Mouse (Mus musculus) limb, embryonic 11.5 days (tissue): ENCODE data around the gene Glrp1. TPM values are rescaled to one million over a fixed set of nuclear protein-coding genes. Genes with fewer than 3 reads are reported as not detected.

Experiments used
- ATAC-seq: fragments of 200-750 bp; cut with Nextera tagmentation; 2 replicates; pipeline ENCODE4 v1.8.0; 2017; ENCODE audit warnings: low read depth; ENCODE audit not compliant: insufficient number of reproducible peaks, low FRiP score, low TSS enrichment
- DNase-seq: peaks from one replicate; pipeline ENCODE4 v3.0.0-alpha.2; 2015; ENCODE audit warnings: low spot score
- H3K27ac ChIP-seq: fragments of 300-500 bp; sonication (generic); replicated peaks from 2 replicates; pipeline ENCODE4 v1.5.1; 2014; ENCODE audit warnings: low read depth, mild to moderate bottlenecking, low read length
- H3K27me3 ChIP-seq: fragments of 300-500 bp; sonication (generic); 2 replicates; pipeline ENCODE4 v1.6.1; 2014; ENCODE audit warnings: mild to moderate bottlenecking, low read length, mixed read lengths; ENCODE audit not compliant: control insufficient read depth, insufficient read depth
- H3K36me3 ChIP-seq: fragments of 300-500 bp; sonication (generic); 2 replicates; pipeline ENCODE4 v1.6.1; 2014; ENCODE audit warnings: mild to moderate bottlenecking, low read length, moderate library complexity, mixed read lengths; ENCODE audit not compliant: control insufficient read depth, insufficient read depth
- H3K4me1 ChIP-seq: fragments of 300-500 bp; sonication (generic); 2 replicates; pipeline ENCODE4 v1.6.1; 2014; ENCODE audit warnings: low read length, mixed read lengths; ENCODE audit not compliant: control insufficient read depth, insufficient read depth
- H3K4me2 ChIP-seq: fragments of 300-500 bp; sonication (generic); 2 replicates; pipeline ENCODE4 v1.6.1; 2014; ENCODE audit warnings: low read depth, mild to moderate bottlenecking, moderate library complexity; ENCODE audit not compliant: severe bottlenecking
- H3K4me3 ChIP-seq: fragments of 300-500 bp; sonication (generic); 2 replicates; pipeline ENCODE4 v1.5.1; 2014; ENCODE audit warnings: low read depth, low read length
- H3K9ac ChIP-seq: fragments of 300-500 bp; sonication (generic); 2 replicates; pipeline ENCODE4 v1.6.1; 2014; ENCODE audit warnings: mild to moderate bottlenecking, low read length
- H3K9me3 ChIP-seq: fragments of 300-500 bp; sonication (generic); 2 replicates; pipeline ENCODE4 v1.6.1; 2016; ENCODE audit warnings: low read length; ENCODE audit not compliant: control insufficient read depth
- WGBS: fragments of 180-500 bp; shearing (Covaris S2); extraction: QIAGEN DNeasy Blood & Tissue Kit; methylation state at CpG from one replicate; pipeline ENCODE4 v1.1.7; 2014; 5-methylcytosine and 5-hydroxymethylcytosine counted together
- polyA plus RNA-seq: library from polyadenylated mRNA; unstranded; fragments of >200 nt; fragmentation: Nextera tagmentation; extraction: Ambion mirVana; gene quantifications from 2 replicates; pipeline ENCODE4 v1.2.1, GENCODE M21; 2014

Gene Glrp1
- polyA plus RNA-seq, 1 experiment from 2014 or later: not detected

DNA sequence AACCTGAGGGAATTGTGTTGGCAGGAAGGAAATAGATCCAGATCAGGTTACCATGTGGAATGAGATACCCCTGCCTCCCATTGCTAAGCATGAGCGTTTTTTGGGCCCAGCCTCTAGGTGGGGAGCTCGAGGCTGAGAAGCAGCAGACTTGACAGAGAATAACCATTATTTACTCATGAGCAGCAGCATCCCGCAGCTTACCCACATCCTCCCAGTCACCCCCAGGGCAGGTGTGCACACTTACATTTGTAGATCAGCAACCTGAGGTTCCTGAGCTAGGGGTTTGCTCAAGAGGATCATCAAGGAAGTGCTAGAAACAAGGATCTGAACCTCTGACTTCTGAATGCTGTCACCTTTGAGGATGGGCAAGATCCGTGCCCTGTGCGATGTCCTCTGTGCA is 3.5 kb downstream of the Glrp1 start:
- DNase-seq (no peak), ATAC-seq (no peak)
- no peak overlapping the region for H3K4me2 ChIP-seq
- H3K9me3 ChIP-seq: no peaks in the 10 kb centered on the region
- no peak overlapping the region for H3K9ac ChIP-seq
- H3K4me3 ChIP-seq: no peak overlapping the region
- WGBS: 80% methylated on average over 5 of the region's 5 CpGs
- no peak overlapping the region for H3K27ac ChIP-seq
- H3K36me3 ChIP-seq: no peaks in the 10 kb centered on the region
- no peaks in the 10 kb centered on the region for H3K27me3 ChIP-seq
- no peaks in the 10 kb centered on the region for H3K4me1 ChIP-seq

- ATAC-seq (no peak), DNase-seq (no peak)
- H3K9me3 ChIP-seq: no peaks in the 10 kb centered on the region
- H3K27me3 ChIP-seq: no peaks in the 10 kb centered on the region
- no peaks in the 10 kb centered on the region for H3K36me3 ChIP-seq
- no peak overlapping the region for H3K4me2 ChIP-seq
- no peak overlapping the region for H3K4me3 ChIP-seq
- no peak overlapping the region for H3K9ac ChIP-seq
- H3K27ac ChIP-seq: no peak overlapping the region
- 81% methylated on average over 6 of the region's 6 CpGs for WGBS
- H3K4me1 ChIP-seq: no peaks in the 10 kb centered on the region
Observed at GRCm38 (mm10) chr1:88505697-88506096, 4.2 kb downstream of the Glrp1 start.

DNA sequence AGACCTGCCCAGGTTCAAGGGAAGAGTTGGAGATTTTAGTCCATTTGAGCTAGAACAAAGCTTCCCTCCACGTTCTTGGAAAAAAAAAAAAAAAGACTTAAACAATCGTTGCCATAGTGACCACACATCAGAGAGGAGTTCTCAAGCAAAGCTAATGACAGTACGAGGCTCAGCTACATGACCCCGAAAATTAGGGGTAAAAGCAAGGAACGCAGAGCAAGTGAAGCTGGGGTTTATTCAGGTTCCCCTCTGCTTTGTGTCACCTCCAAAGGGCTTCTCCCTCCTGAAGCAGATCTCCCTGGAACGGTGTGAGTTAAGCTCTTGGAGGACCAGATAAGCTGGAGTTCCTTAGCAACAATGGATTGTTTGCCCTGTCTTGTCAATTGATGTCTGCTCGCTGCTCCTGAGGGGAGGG is 5.3 kb downstream of the Glrp1 start:
- H3K27ac ChIP-seq: no peak overlapping the region
- H3K27me3 ChIP-seq: no peaks in the 10 kb centered on the region
- WGBS: 33% methylated on average over 7 of the region's 7 CpGs
- DNase-seq: no peak
- H3K4me3 ChIP-seq: no peak overlapping the region
- H3K9ac ChIP-seq: no peak overlapping the region
- H3K4me1 ChIP-seq: no peaks in the 10 kb centered on the region
- H3K4me2 ChIP-seq: no peak overlapping the region
- no peak for ATAC-seq
- no peaks in the 10 kb centered on the region for H3K36me3 ChIP-seq
- no peaks in the 10 kb centered on the region for H3K9me3 ChIP-seq

DNA sequence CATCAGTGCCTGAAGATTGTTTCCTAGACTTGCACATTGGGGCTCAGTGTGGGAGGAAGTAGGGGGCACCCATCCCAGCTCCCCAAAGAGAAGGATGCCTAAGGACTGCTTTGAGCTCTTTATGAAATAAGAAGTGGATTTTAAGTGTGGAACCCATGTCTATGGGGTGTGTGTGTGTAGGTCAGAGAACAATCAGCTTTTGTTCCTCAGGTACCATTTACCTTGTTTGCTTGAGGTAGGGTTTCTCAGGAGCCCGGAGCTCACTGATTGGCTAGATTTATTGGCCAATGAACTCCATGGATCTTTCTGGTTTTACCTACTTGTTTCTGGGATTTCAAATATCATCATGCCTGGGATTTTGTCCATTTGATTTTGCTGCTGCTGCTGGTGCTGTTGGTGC is 7.0 kb downstream of the Glrp1 start:
- no peaks in the 10 kb centered on the region for H3K27me3 ChIP-seq
- H3K27ac ChIP-seq: no peak overlapping the region
- no peaks in the 10 kb centered on the region for H3K4me1 ChIP-seq
- H3K4me2 ChIP-seq: no peak overlapping the region
- no peak overlapping the region for H3K4me3 ChIP-seq
- no peak overlapping the region for H3K9ac ChIP-seq
- ATAC-seq (no peak), DNase-seq (no peak)
- WGBS: 88% methylated on average over 1 of the region's 1 CpGs
- no peaks in the 10 kb centered on the region for H3K36me3 ChIP-seq
- no peaks in the 10 kb centered on the region for H3K9me3 ChIP-seq

- ATAC-seq: no peak
- no peaks in the 10 kb centered on the region for H3K9me3 ChIP-seq
- no peak for DNase-seq
Observed at GRCm38 (mm10) chr1:88499230-88499737, 10.6 kb downstream of the Glrp1 start.

DNA sequence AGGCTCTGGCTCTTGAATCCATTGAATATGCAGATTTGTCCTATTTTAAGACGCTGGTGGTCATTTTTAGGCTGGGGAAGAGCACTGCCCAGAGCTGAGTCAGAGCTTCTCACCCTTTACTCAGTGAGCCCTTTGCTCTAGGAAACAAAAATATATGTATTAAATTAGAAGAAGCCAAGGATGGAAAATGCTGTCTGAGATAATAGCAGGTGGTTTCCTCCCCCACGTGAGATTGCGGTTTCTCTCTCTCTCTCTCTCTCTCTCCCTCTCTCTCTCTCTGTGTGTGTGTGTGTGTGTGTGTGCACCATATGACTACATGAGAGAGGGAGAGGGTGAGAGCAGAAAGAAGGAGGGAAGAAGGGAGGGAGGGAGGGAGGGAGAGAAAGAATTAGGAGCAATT is 12.5 kb downstream of the Glrp1 start:
- no peaks in the 10 kb centered on the region for H3K4me1 ChIP-seq
- DNase-seq: no peak
- H3K27me3 ChIP-seq: no peaks in the 10 kb centered on the region
- ATAC-seq: no peak
- no peak overlapping the region for H3K9ac ChIP-seq
- 94% methylated on average over 3 of the region's 3 CpGs for WGBS
- no peaks in the 10 kb centered on the region for H3K36me3 ChIP-seq
- no peaks in the 10 kb centered on the region for H3K9me3 ChIP-seq
- no peak overlapping the region for H3K4me2 ChIP-seq
- H3K27ac ChIP-seq: no peak overlapping the region
- no peak overlapping the region for H3K4me3 ChIP-seq

More at GRCm38 (mm10) chr1:88499230-88499737, 10.6 kb downstream of the Glrp1 start:
- no peaks in the 10 kb centered on the region for H3K4me1 ChIP-seq
- WGBS: 79% methylated on average over 11 of the region's 11 CpGs
- H3K36me3 ChIP-seq: no peaks in the 10 kb centered on the region
- no peaks in the 10 kb centered on the region for H3K27me3 ChIP-seq
- no peak overlapping the region for H3K4me2 ChIP-seq
- H3K27ac ChIP-seq: no peak overlapping the region
- no peak overlapping the region for H3K4me3 ChIP-seq
- no peak overlapping the region for H3K9ac ChIP-seq

DNA sequence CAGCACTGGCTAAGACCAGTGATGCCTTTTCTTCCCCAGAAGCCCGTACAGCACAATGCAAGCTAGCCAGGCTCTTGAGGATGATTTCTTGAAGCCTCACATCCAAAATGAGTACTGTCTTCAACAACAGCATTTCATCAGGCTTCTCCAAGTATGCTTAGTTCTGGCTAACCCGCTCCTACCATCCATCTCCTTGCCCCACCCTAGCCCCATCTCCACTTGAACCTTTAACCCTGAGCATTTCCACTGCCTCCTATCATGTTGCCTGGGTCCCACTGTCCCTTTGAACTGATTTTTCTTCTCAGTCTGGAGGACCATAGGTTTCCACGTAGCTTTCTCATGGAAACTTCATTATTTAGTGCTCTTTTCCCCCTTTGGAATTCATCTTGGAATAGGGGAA is 17.5 kb downstream of the Glrp1 start:
- no peak for DNase-seq
- WGBS: 93% methylated on average over 3 of the region's 3 CpGs
- H3K36me3 ChIP-seq: no peaks in the 10 kb centered on the region
- H3K9ac ChIP-seq: no peak overlapping the region
- H3K27ac ChIP-seq: no peak overlapping the region
- no peak overlapping the region for H3K4me2 ChIP-seq
- H3K9me3 ChIP-seq: no peaks in the 10 kb centered on the region
- H3K4me3 ChIP-seq: no peak overlapping the region
- ATAC-seq: no peak
- no peaks in the 10 kb centered on the region; the same call in 1 of the 2 replicates for H3K4me1 ChIP-seq
- H3K27me3 ChIP-seq: no peaks in the 10 kb centered on the region

- Histone ChIP-seq H3K4me1 (no peaks in the 10 kb centered on the region; the same call in 1 of the 2 replicates), H3K9ac (no peak overlapping the region), H3K27me3 (no peaks in the 10 kb centered on the region), H3K36me3 (no peaks in the 10 kb centered on the region), H3K4me2 (no peak overlapping the region), H3K9me3 (no peaks in the 10 kb centered on the region), H3K27ac (peak overlapping the region; percentile 47; the same call in 1 of the 2 replicates), H3K4me3 (no peak overlapping the region)
- ATAC-seq (no peak), DNase-seq (no peak)
- 46% methylated on average over 17 of the region's 17 CpGs for WGBS
Observed at GRCm38 (mm10) chr1:88491617-88492378, 18.1 kb downstream of the Glrp1 start.
